Mouse (Mus musculus): ENCODE results near the gene Plcb2. TPM values are rescaled to one million over a fixed set of nuclear protein-coding genes. Genes with fewer than 3 reads are reported as not detected.

Gene Plcb2
- total RNA-seq, 2 experiments from 2014 or later = 2.5 to 2.8 TPM

DNA sequence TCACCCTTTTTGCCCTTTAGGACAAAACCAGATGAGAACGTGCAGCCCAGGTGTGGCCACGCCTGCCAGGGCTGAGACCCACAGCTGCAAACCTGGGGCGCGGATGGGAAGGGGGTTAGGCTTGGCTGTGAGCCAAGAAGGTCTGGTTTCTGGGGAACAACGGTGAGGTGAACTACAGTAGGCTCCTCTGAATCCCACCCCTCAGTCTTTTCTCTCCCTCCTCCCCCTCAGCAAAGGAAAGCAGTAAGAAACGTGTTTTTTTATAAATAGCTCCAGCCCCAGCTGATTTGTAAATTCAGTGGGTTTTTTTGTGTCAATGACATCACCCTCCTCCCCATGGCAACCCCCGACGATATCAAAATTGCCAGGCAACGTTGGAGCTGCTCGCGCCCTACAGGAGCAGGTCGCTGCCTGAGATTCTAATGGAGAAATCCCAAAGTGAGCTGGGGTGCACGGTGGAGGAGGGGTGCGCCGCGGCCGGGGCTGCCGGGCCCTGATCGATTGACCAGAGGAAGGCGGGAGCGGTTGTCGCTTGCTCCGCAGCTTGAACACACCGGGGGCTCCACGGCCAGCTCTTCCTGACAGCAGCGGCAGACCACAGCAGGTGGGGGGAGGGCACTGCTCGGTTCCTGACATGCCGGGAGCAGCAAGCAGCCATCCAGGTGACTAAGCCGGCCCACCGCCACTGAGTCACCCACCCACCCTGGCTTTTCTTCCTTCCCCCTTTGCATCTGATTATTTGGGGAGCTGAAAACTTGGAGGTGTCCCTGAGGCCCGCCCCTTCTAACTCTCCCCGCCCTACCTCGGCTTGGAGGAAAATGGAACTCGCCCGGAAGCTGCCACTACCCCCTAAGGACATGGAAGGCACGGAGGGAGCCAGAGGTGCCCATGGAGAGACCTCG is 65.1 kb downstream of the Plcb2 start, which contains the start of gene Pak6:
Gene Pak6 (plus strand): TSS at position 402 of the 902 bp plus-strand sequence.
- no peak for DNase-seq (ENCODE audit: low spot score in 2 of 2)

DNA sequence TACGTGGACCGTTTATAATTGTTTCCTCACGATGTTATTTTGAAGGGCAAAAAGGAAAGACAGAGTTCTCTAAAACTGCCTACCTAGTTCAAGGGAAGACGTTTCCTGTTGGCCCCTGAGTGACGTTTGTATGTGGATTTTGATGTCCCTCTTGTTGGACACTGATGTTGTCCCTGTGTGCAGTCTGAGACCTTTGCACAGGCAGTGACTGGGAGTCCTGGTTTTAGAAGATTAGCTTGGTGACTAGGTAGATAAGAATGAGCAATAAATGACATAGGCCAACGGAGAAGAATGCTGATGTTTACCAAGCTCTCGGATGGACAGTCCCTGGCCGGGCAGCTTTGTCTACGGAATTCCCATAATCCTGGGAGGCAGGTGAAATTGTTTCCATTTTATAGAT is 66.3 kb downstream of the Plcb2 start:
- no peak for DNase-seq (ENCODE audit: low spot score in 2 of 2)

- DNase-seq (ENCODE audit: low spot score in 2 of 2) = no peak
These were observed 68.2 kb downstream of the Plcb2 start for GRCm38 (mm10) chr2:118659998-118660452.

- DNase-seq (ENCODE audit: low spot score in 2 of 2) = no peak
These were observed 68.7 kb downstream of the Plcb2 start for GRCm38 (mm10) chr2:118659493-118659892.

DNA sequence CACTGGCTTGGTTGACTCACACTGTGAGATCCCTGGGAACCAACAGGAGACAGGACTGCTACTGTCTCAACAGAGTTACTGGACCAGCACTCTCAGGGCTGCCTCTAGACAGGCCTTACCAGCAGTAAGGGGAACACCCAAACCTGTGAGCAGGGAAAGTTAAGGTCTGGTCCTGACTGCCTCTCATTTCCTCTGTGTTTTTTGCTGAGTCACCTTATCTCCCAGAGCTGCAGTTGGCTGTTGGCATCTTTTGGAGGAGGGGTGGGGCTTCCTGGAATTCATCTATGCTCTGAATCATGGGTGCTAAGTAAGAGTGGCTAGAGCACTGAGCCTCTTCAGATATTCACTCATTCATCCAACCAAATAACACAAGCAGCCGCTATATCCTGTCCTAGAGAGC is 69.2 kb downstream of the Plcb2 start:
- DNase-seq (ENCODE audit: low spot score in 2 of 2) = peak in 1 of 2 experiments; percentile 58

GRCm38 (mm10) chr2:118658457-118658856 is 69.8 kb downstream of the Plcb2 start:
- DNase-seq (ENCODE audit: low spot score in 2 of 2) = no peak

Other genes with a start within 250 kb of the Plcb2 start
- gene Srp14, start 248.7 kb downstream of the Plcb2 start, total RNA-seq (2021) = 100 to 1,000 TPM; 217 to 225 TPM
- 1 to 10 TPM; 6.6 to 6.8 TPM for gene Bmf, start 178.8 kb downstream of the Plcb2 start, total RNA-seq (2021)
- gene Bub1b, start 130.2 kb downstream of the Plcb2 start, total RNA-seq (2021) = 1 to 10 TPM; 1.3 to 2.5 TPM
- 10 to 100 TPM; 11.5 to 19.4 TPM for gene Pak6, start 65.1 kb downstream of the Plcb2 start, total RNA-seq (2021)
- gene Ankrd63, start 24.5 kb downstream of the Plcb2 start, total RNA-seq (2021) = under 1 TPM; 0.06 to 0.40 TPM
- 10 to 100 TPM; 35.2 to 40.1 TPM for gene Inafm2, start 17.3 kb upstream of the Plcb2 start, total RNA-seq (2021)
- gene Ccdc9b, start 34.2 kb upstream of the Plcb2 start, total RNA-seq (2021) = 1 to 10 TPM; 2.8 to 5.1 TPM
- gene Phgr1, start 44.3 kb upstream of the Plcb2 start, total RNA-seq (2021) = not detected
- gene Disp2, start 51.3 kb upstream of the Plcb2 start, total RNA-seq (2021) = 10 to 100 TPM; 32.1 to 32.7 TPM
- 1 to 10 TPM; 1.2 to 1.5 TPM for gene Knstrn, start 85.6 kb upstream of the Plcb2 start, total RNA-seq (2021)
- gene Ivd, start 133.5 kb upstream of the Plcb2 start, total RNA-seq (2021) = 100 to 1,000 TPM; 205 to 414 TPM
- 10 to 100 TPM; 37.4 to 39.4 TPM for gene Bahd1, start 171.9 kb upstream of the Plcb2 start, total RNA-seq (2021)
- 1 to 10 TPM; 7.3 to 9.0 TPM for gene Chst14, start 198.1 kb upstream of the Plcb2 start, total RNA-seq (2021)